Mouse (Mus musculus): ENCODE data around the gene Galc. TPM values are rescaled to one million over a fixed set of nuclear protein-coding genes. Genes with fewer than 3 reads are reported as not detected.

The Galc gene
- polyA plus RNA-seq, 1 experiment = 7.5 TPM

DNA sequence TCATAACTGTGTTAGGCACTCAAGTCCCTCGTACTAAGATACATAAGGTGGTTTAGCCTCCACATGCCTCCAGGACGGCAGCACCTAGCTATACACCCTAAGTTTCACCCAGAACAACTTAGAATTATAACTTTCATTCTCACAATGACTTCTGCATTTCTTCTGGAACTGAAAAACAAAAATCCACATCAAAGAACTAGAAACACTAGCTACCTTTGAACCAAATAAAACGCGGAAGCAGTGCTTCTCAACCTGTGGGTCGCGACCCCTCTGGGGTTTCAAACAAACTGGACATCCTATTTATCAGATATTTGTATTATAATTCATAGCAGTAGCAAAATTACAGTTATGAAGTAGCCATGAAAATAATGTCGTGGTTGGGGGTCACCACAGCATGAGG, 45.5 kb downstream of the Galc start:
- Histone ChIP-seq H3K27ac (ENCODE audit: control insufficient read depth, insufficient read depth, low read depth, low read length, poor library complexity) (no peak overlapping the region), H3K4me3 (replicated peaks; ENCODE audit: control insufficient read depth, low read depth, low read length) (no peak overlapping the region), H3K4me1 (ENCODE audit: control insufficient read depth, insufficient read depth, low read length) (no peaks in the 10 kb centered on the region; the same call in 1 of the 2 replicates)
- WGBS = 66% methylated on average over 7 of the region's 7 CpGs
- no peak for TF ChIP-seq CTCF (IDR thresholded peaks at IDR 0.05; ENCODE audit: control insufficient read depth, insufficient read depth, low read length)
- TF ChIP-seq POLR2A (IDR thresholded peaks at IDR 0.05; ENCODE audit: borderline replicate concordance, control insufficient read depth, low read depth, low read length) = no peak

DNA sequence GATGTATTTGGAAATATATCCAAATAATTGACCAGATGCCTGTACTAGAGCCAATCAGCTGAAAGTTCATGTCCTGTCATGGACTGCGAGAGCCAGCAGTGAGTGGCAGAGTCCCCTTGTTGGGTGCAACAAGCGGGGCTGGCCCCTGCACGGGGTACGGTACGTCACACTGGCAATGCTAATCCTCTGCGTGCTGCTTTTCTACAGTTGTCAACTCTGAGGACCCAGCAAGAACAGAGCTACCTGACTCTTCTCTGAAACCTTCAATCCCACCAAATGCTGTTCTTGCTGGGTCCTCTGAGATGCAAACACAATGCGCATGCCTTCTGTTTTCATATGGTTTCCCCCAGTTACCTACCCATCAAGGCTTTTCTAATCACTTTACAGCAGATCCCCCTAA, 45.9 kb downstream of the Galc start:
- WGBS = 92% methylated on average over 7 of the region's 7 CpGs
- Histone ChIP-seq H3K4me1 (ENCODE audit: control insufficient read depth, insufficient read depth, low read length) (no peaks in the 10 kb centered on the region; the same call in 1 of the 2 replicates), H3K4me3 (replicated peaks; ENCODE audit: control insufficient read depth, low read depth, low read length) (no peak overlapping the region), H3K27ac (ENCODE audit: control insufficient read depth, insufficient read depth, low read depth, low read length, poor library complexity) (no peak overlapping the region)
- TF ChIP-seq CTCF (IDR thresholded peaks at IDR 0.05; ENCODE audit: control insufficient read depth, insufficient read depth, low read length) (no peak), POLR2A (IDR thresholded peaks at IDR 0.05; ENCODE audit: borderline replicate concordance, control insufficient read depth, low read depth, low read length) (no peak)

DNA sequence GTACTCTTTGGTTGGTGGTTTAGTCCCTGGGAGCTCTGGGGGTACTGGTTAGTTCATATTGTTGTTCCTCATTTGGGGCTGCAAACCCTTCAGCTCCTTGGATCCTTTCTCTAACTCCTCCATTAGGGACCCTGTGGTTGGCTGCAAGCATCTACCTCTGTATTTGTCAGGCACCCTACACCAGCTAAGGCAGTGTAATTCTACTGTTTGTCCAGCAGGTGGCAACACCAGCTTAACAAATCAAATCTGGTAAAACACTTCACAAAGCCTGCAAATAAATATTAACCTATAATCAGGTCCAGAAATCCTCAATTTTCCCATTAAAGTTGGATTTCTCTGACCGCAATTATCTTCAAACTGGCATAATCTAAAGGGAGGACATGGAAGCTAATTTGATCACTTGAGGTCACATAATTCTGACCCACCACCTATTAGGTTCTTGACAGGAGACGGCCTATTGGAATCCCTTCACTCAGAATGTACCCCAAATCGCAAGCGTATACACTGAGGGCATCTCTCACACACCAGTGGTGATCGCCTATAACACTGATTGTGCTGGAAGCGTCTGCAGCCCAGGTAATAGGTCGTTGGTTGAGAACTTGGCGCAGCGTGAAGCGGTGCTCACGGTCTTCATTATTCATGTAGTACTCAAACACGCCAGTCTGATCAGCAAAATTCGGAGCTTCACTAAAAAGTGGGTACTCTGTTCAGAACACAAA, 46.6 kb downstream of the Galc start:
- H3K27ac ChIP-seq (ENCODE audit: control insufficient read depth, insufficient read depth, low read depth, low read length, poor library complexity) = no peak overlapping the region
- 85% methylated on average over 13 of the region's 13 CpGs for WGBS
- TF ChIP-seq CTCF (IDR thresholded peaks at IDR 0.05; ENCODE audit: control insufficient read depth, insufficient read depth, low read length) = 0 out of 2 replicates have a peak, but pooled peaks have one; percentile 27
- no peak for TF ChIP-seq POLR2A (IDR thresholded peaks at IDR 0.05; ENCODE audit: borderline replicate concordance, control insufficient read depth, low read depth, low read length)
- no peaks in the 10 kb centered on the region; the same call in 1 of the 2 replicates for H3K4me1 ChIP-seq (ENCODE audit: control insufficient read depth, insufficient read depth, low read length)
- H3K4me3 ChIP-seq (replicated peaks; ENCODE audit: control insufficient read depth, low read depth, low read length) = no peak overlapping the region

DNA sequence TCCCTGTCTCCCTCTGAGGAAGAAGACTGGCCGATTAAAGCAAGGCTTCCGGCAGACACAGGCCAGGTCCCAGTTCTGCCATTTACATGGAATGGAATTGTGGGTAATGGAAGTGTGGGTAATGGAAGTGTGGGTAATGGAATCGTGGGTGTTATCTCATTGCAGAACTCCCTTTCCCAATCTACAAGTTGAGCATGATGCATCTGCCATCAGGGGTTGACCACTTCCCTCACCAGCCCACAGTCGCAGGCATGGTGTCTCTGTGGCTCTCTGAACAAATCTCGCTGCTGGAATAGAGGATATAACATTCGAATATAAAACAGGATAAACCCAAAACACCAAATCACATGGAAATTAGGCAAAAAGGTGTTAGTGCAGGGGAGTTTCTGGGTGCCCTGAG, 48.8 kb downstream of the Galc start:
- H3K4me1 ChIP-seq (ENCODE audit: control insufficient read depth, insufficient read depth, low read length) = no peaks in the 10 kb centered on the region; the same call in 1 of the 2 replicates
- H3K4me3 ChIP-seq (replicated peaks; ENCODE audit: control insufficient read depth, low read depth, low read length) = no peak overlapping the region
- H3K27ac ChIP-seq (ENCODE audit: control insufficient read depth, insufficient read depth, low read depth, low read length, poor library complexity) = no peak overlapping the region
- WGBS = 40% methylated on average over 6 of the region's 6 CpGs
- TF ChIP-seq CTCF (IDR thresholded peaks at IDR 0.05; ENCODE audit: control insufficient read depth, insufficient read depth, low read length) = no peak
- TF ChIP-seq POLR2A (IDR thresholded peaks at IDR 0.05; ENCODE audit: borderline replicate concordance, control insufficient read depth, low read depth, low read length) = no peak

DNA sequence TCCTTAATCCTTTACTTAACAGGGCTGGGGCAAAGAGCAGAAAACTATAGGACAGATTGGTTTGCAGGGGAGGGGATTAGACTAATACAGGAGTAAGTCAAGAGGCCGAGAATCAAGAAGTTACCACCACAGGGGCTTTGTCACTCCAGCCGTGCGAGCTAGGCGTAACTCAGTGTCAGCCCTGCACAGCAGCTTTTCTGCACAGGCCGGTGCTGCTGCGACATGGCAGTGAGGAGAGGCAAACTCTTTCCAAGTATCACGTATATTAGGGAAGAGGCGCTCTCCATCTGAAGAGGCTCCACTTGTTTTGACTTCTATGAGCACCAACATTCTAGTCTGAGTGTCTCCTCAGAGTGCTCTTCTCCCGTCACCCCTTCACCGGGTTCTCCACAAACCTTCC, 51.2 kb downstream of the Galc start:
- no peak for TF ChIP-seq POLR2A (IDR thresholded peaks at IDR 0.05; ENCODE audit: borderline replicate concordance, control insufficient read depth, low read depth, low read length)
- TF ChIP-seq CTCF (IDR thresholded peaks at IDR 0.05; ENCODE audit: control insufficient read depth, insufficient read depth, low read length) = no peak
- no peak overlapping the region for H3K27ac ChIP-seq (ENCODE audit: control insufficient read depth, insufficient read depth, low read depth, low read length, poor library complexity)
- WGBS = 93% methylated on average over 10 of the region's 10 CpGs
- H3K4me1 ChIP-seq (ENCODE audit: control insufficient read depth, insufficient read depth, low read length) = no peaks in the 10 kb centered on the region; the same call in 1 of the 2 replicates
- H3K4me3 ChIP-seq (replicated peaks; ENCODE audit: control insufficient read depth, low read depth, low read length) = no peak overlapping the region

DNA sequence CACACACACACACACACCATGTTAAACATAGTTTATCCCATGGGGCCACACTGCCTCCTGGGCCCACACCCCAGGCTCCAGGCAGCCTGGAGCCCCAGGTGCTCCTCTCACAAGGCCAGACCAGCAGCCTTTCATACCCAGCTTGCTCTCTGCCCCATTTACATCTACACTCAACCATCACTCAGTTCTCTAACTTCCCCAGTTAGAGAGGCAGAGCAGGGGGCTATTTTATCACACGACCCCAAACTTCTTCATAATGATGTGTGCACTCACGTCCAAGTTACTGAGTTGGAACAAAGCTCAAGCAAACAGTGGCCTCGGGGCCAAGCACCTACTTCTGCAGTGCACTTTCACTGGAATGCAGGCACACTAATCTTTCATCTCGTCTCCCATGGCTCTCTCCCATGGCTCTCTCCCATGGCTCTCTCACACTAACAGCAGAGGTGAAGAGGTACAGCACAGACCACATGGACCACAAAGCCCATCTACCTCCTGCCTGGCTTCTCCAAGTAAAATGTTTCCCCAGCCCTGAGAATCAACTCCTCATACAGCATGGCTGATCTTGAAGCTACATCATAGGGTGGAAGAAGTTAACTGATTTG, 53.7 kb downstream of the Galc start:
- no peak overlapping the region for H3K4me3 ChIP-seq (replicated peaks; ENCODE audit: control insufficient read depth, low read depth, low read length)
- no peak overlapping the region for H3K27ac ChIP-seq (ENCODE audit: control insufficient read depth, insufficient read depth, low read depth, low read length, poor library complexity)
- WGBS = 78% methylated on average over 4 of the region's 4 CpGs
- no peak for TF ChIP-seq POLR2A (IDR thresholded peaks at IDR 0.05; ENCODE audit: borderline replicate concordance, control insufficient read depth, low read depth, low read length)
- TF ChIP-seq CTCF (IDR thresholded peaks at IDR 0.05; ENCODE audit: control insufficient read depth, insufficient read depth, low read length) = no peak
- no peaks in the 10 kb centered on the region; the same call in 1 of the 2 replicates for H3K4me1 ChIP-seq (ENCODE audit: control insufficient read depth, insufficient read depth, low read length)

DNA sequence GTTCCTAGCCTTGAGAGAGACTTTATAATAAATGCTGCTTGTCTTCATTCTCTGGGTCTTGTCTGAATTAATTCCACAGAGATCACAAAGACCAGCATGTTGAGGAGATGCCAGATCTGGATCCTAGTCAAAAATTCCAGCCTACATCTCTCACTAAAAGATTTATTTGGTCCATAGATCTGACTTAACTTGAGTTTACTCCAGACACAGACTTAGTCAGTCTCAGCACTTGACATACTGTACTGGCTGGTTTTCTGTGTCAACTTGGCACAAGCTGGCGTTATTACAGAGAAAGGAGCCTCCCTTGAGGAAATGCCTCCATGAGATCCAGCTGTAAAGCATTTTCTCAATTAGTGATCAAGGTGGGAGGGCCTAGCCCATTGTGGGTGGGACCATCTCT, 61.9 kb downstream of the Galc start:
- TF ChIP-seq POLR2A (IDR thresholded peaks at IDR 0.05; ENCODE audit: borderline replicate concordance, control insufficient read depth, low read depth, low read length) (no peak), CTCF (IDR thresholded peaks at IDR 0.05; ENCODE audit: control insufficient read depth, insufficient read depth, low read length) (no peak)
- H3K4me1 ChIP-seq (ENCODE audit: control insufficient read depth, insufficient read depth, low read length) = no peaks in the 10 kb centered on the region
- 66% methylated on average over 1 of the region's 1 CpGs for WGBS

DNA sequence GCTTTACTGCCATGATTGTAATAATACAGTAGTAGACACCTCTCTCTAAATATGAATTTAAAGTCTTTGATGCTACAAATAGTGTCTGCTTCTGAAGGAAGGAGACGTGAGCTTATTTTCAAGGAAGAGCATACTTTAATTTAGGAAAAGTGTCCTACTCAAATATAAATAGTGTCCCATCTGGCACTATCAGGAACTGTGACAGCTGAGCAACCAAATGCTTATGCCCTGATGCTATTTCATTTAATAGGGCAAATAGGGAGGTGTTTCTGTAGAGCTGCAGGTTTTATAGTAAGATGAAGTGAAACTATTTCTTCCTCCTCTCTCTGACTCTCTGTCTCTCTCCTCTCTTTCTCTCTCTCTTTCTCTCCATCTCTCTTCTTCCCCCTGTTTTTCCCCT, 69.1 kb downstream of the Galc start:
- Histone ChIP-seq H3K27ac (ENCODE audit: control insufficient read depth, insufficient read depth, low read depth, low read length, poor library complexity) (no peak overlapping the region), H3K4me1 (ENCODE audit: control insufficient read depth, insufficient read depth, low read length) (no peaks in the 10 kb centered on the region), H3K4me3 (replicated peaks; ENCODE audit: control insufficient read depth, low read depth, low read length) (no peak overlapping the region)
- no peak for TF ChIP-seq POLR2A (IDR thresholded peaks at IDR 0.05; ENCODE audit: borderline replicate concordance, control insufficient read depth, low read depth, low read length)
- no peak for TF ChIP-seq CTCF (IDR thresholded peaks at IDR 0.05; ENCODE audit: control insufficient read depth, insufficient read depth, low read length)
- WGBS = 78% methylated on average over 1 of the region's 1 CpGs

More for the DNA sequence above, 61.9 kb downstream of the Galc start:
- H3K27ac ChIP-seq (ENCODE audit: control insufficient read depth, insufficient read depth, low read depth, low read length, poor library complexity) = no peak overlapping the region
- H3K4me3 ChIP-seq (replicated peaks; ENCODE audit: control insufficient read depth, low read depth, low read length) = no peak overlapping the region

All from bone marrow, adult 2 months (tissue).